Mouse (Mus musculus): ENCODE results near the gene Gm20388. TPM values are rescaled to one million over a fixed set of nuclear protein-coding genes. Genes with fewer than 3 reads are reported as not detected.

The Gm20388 gene
- total RNA-seq, 4 experiments from 2014 or later = 0.17 to 15.1 (median 6.6) TPM

DNA sequence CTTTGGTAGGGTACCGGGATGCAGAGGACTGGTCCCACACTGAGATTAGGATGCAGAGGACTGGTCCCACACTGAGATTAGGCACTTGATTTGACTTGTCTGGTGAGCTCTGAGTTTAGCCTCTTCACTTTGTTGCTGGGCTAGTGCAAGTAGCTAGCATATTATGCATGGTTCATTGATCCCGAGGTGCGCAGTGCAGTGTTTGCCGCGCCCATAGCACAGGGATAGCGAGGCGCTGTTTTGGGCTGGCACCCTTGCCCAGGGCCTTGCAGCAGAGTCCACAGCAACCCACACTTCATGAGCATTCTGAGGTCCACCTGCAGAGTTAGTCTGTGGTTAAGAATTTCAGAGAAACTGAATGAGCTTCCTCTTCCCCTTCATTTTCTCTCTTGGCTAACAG is 2042.2 kb downstream of the Gm20388 start:
- no peak for DNase-seq (ENCODE audit: low spot score in 2 of 2)

DNA sequence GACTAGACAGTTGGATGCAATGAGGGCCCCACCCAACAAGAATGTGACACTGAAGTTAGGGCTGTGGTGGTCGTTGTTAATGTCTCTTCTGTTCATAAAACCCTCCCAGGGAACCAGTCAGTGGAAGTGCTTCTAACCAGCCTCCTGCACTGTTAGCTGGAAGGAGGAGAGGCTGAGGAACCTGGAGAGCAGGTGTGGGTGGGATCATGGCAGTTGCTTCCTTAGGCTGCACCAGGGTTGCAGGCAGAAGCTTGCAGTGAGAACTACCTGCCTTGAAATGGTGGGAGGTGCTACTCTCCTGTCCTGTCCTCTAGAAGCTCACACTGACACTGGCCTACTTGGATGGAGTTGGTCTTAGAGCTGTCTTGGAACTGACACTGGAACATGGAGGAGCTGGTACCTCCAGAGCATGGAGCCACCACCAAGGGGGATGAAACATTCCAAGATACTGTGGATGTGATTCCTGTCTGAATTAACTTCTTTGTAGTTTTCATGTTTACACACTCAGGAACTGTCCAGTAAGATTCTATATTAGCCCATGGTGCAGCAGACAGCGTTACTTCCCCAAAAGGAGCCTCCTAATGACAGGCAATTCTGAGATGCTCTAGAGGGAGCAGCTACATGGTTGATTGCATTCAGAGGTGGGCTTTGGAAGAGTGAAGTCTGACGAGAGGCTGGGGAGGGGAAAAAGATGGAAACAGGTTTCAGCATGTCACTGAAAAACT is 2043.3 kb downstream of the Gm20388 start:
- DNase-seq (ENCODE audit: low spot score in 2 of 2) = no peak

- no peak for DNase-seq (ENCODE audit: low spot score in 2 of 2)
Measured at GRCm38 (mm10) chr8:121954981-121955555, 2044.4 kb downstream of the Gm20388 start.

DNA sequence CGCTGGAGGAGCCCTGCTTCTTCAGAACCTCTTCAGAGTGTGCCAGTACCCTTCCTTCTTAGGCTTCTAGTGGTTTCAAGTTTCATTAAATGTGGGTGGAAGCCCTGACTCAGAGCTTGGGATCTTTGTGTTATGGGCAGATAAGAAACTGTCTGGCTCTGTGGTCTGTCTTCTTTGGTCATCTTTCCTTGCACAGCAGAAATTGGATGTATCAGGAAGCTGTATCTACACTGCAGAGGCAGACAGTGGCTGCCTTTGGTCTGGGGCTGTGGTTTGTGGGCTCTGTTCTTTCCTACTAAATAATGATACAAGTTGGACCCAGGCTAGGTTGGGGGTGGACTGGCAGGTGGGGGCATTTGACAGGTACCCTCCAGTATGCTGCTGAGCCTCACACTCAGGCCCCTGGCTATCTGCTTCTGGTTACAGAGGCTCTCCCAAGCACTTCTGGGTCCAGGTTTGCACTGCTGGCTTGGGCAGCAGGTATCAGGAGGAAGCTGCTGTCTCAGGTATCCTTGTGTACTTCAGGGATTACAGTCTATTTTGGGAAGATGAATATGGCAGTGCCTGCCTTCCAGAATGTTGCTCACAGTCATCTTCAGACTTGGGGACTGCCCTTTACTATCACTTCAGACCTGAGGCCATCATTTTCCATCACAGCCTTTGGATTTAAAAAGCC is 2045.3 kb downstream of the Gm20388 start:
- no peak for DNase-seq (ENCODE audit: low spot score in 2 of 2)

- no peak for DNase-seq (ENCODE audit: low spot score in 2 of 2)
Measured at GRCm38 (mm10) chr8:121958395-121958794, 2047.8 kb downstream of the Gm20388 start.

DNA sequence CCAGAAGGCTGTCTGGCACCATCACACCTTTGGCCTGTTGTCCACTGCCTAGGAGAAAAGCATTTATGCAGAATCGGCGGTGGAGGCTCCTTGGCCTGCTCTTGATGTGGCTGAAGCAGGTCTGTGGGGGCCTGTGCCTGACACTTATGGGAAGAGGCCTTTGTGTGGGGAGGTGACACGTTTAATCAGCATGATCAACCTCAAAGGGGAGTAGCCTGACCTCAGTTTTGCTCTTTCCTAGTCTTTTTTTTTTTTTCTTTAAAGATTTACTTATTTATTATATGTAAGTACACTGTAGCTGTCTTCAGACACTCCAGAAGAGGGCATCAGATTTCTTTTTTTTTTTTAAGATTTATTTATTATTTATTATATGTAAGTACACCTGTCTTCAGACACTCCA is 2052.3 kb downstream of the Gm20388 start:
- DNase-seq (ENCODE audit: low spot score in 2 of 2) = no peak

- no peak for DNase-seq (ENCODE audit: low spot score in 2 of 2)
Measured at GRCm38 (mm10) chr8:121964716-121965512, 2054.3 kb downstream of the Gm20388 start.

DNA sequence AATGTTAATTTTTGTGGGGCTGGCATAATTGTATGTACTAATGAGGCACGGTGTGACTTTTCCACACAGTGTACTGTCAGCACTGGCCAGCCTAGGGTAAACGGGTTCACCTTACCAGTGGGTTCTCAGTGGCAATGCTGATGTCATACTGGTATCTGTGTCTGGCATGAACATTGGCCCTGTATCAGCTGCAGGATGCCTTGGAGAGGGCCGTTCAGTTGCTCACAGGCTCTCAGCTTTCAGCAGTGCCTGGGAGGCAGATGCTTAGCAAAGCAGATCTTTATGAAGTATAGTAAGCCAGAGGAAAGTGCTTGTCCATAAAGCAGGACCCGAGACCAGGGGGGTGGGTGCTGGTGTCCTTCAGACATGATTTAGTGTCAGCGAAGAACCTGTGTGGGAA is 2055.5 kb downstream of the Gm20388 start:
- DNase-seq (ENCODE audit: low spot score in 2 of 2) = no peak

DNA sequence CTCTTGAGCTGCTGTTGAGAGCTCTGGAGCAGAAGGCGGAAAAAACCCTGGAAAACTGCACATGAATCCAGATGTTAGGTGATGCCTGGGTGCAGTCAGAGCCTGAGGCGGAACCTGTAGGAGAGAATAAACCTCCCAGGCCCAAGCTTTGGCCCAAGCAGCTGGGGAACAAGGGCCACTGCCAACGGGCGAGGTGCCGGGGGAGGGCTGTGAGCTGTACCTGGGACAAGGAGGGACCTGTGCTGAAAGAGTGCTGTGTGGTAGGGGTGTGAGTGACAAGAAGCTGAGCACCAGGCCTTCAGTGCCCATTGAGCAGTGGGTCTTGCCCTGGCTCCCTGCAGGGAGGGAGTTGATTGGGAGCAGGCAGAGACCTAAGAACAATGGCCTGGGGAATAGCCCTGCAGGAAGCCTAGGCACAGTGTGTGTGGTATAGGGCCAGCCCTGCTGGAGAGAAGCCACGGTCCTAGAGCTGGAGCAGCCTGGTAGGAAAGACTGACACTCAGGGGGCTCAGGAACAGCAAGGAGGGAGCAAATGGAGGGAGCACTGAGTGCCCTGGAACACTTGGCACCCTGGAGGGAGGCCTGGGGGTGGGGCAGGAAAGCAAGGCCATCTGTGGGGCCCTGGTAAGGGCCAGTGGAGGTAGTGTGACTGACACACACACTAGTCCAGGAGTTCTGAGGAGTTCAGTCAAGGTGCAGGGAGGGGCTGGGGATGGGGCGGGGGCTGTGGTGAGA is 2056.2 kb downstream of the Gm20388 start:
- DNase-seq (ENCODE audit: low spot score in 2 of 2) = no peak

GRCm38 (mm10) chr8:121967977-121968376 is 2057.3 kb downstream of the Gm20388 start:
- no peak for DNase-seq (ENCODE audit: low spot score in 2 of 2)

GRCm38 (mm10) chr8:121968542-121968941 is 2057.9 kb downstream of the Gm20388 start:
- DNase-seq (ENCODE audit: low spot score in 2 of 2) = no peak

DNA sequence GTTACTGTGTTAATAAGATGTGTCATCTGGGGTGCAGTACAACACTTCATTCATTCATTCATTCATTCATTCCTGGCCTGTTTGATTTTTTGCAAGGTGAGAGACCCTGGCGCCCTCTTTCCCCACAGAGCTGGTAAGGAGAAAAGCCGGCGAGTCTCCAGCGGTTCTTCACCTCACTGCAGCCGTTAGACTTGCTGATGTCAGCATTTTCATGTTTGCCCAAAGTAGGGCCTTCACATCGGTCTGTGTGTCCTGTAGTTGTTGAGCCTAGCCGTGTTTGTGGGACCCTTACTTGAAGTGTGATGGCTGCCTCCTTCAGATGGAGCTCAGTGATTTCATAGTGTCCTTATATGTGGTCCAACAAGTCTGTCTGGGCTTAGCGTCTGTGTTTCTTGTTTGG is 2059.6 kb downstream of the Gm20388 start:
- DNase-seq (ENCODE audit: low spot score in 2 of 2) = no peak

DNA sequence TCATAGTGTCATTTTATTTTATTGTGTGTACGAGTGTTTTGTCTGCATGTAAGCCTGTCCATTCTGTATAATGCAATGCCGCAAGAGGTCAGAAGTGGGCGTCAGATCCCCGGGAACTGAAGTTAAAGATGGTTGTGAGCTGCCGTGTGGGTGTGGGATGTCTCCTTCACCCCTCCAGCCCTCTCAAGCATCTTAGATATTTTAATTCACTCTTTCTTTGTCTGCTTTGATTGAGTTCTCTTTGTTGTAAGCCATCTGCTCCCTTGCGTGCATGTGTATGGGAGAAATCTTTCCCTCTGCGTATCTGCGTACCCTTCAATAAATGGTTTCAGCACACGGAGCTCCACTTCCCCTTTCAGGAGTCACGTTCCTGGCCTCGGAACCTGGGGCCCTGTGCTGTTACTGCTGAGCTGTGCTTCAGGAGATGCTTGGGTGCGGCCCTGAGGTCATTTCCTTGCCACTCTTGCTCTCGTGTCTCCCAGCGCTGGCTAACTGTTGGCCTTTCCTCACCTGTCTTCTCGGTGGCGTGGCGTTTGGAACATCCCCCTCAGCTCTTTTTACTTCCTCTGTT is 2060.9 kb downstream of the Gm20388 start:
- DNase-seq (ENCODE audit: low spot score in 2 of 2) = no peak

- DNase-seq (ENCODE audit: low spot score in 2 of 2) = no peak
Measured at GRCm38 (mm10) chr8:121973906-121974305, 2063.3 kb downstream of the Gm20388 start.

GRCm38 (mm10) chr8:121977819-121978590 is 2067.4 kb downstream of the Gm20388 start:
- peak in 1 of 2 experiments; percentile 37 for DNase-seq (ENCODE audit: low spot score in 2 of 2)

DNA sequence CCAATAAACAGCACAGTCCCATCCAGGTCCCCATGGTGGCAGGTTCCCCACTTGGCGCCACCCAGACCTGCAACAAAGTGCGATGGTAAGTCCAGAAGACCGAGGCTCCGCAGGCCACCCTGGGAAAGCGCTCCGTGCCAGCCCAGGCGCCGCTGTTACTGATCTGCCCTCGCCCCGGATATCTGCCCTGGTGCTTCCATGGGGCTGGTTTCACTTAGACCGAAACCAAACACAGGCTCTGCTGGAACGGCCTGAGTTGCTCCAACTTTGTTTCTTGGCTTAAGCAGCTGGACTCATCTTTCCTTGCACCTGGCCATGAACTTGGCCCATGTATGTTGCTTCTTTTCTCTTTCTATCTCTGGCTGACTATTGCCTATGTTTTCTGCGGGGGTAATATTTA is 2068.0 kb downstream of the Gm20388 start:
- no peak for DNase-seq (ENCODE audit: low spot score in 2 of 2)

DNA sequence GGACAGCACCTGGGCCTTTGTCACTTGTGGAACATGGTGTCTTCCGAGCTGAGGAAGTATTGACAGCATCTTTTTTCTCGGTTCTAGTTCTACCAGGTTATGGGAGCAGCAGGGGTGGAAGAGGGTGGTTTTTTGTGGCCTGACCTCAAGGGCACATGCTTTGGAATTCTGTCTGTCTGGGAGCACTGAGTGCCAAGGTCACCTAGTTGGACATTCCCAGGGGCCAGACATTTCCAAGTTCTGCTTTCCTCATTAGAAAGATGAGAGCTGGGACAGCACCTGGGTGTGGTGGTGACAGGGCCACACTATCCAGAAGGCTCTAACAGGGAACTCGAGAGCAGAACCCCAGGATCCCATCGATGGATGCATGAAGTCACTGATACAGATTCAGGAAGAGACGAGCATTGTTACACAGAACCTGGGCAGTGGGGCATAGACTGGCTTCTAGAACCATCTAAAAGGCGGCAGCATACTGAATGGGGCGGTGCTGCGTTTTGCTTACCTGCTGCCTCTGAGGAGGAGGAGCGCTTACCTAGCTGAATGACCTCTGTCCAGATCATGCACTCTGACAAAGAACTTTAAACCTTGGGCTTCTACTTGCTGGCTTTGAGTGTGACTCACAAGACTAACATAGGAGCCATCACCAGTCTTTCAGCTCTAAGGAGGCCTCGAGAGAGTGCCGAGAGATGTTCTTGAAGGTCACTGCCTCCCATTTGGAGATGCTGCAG is 2070.3 kb downstream of the Gm20388 start:
- no peak for DNase-seq (ENCODE audit: low spot score in 2 of 2)

DNA sequence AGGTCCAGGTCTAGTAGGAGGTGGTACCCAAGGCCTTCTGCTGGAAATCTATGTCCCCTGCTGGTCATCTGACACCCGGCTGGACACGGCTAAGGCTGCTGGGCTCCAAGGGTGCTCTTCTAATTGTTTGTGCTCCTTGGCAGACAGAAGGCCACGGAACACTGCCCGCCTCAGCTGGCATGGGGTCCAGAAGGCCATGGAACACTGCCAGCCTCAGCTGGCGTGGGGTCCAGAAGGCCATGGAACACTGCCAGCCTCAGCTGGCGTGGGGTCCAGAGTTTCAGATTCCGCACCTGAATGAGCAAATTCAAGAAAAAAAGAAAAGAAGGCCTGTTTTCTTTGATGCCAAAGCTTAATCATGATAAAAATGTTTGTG is 2070.9 kb downstream of the Gm20388 start:
- DNase-seq (ENCODE audit: low spot score in 2 of 2) = peak in 1 of 2 experiments; percentile 29

DNA sequence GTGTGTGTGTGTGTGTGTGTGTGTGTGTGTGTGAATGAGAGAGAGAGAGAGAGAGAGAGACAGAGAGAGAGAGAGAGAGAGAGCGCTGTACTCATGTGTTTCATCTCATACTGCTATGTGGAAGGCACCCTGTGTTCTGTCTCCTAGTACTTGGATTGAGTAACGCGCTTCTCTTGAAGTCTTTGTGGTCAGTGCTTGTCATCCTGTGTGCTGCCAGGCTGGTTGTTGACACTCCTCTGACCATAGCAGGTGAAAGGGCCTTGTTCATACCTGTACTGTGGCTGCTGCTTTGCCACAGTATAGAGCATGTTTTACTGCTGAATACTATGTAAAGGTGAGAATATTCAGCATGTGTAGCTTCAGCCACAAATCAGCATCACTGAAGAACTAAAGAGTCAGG is 2075.0 kb downstream of the Gm20388 start:
- no peak for DNase-seq (ENCODE audit: low spot score in 2 of 2)
